In the genomic region with DNA sequence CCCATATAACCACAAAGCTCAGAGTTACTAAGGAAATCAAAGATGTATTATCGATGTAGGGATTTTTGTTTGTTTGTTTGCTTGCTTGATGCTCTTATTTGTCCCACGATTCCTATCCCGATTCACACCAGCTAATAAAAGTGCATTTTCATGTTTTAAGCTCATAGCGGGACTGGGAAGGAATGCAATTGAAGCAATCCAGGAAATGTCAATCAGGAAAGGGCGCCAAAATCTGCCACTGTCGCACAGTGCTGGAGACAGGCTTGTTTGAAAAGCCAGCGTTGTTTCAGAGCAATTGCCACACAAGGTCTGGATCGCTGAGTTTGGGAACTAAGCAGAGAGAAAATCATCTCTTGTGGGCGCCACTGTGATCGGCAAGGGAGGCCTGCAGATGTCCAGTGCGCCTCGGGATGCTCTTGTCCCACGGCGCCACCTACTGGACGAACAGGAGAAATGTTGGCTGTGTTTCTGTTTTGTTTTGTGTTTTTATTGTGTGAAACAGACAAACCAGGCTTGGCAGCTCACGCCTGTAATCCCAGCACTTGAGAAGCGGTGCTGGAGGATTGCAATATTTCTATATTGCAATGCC, we compare ENCODE assay signal across 8 mouse cellular contexts. TPM values are rescaled to one million over a fixed set of nuclear protein-coding genes. Genes with fewer than 3 reads are reported as not detected.
DNase-seq lines count a peak whose midpoint lies in the region; ATAC-seq and TF ChIP-seq lines count a peak whose summit lies in the region.

No protein-coding gene starts in this region.

- WGBS in hindbrain, postnatal 0 days: 2% methylated on average over 17 of the region's 17 CpGs

- peak; percentile 73 for DNase-seq in R1 (ENCODE audit: low read depth, low spot score)
- peak; percentile 83 to 84 for DNase-seq in cerebellum, postnatal 14 days
- peak; percentile 76 for DNase-seq in gastrocnemius, adult 2 months
- peak; percentile 86 for DNase-seq in hindbrain, postnatal 0 days (ENCODE audit: low spot score)
- DNase-seq in left cerebral cortex, adult 8-10 months (ENCODE audit: low spot score in 2 of 2): peak; percentile 26 to 50
- DNase-seq in right cerebral cortex, adult 2 months (ENCODE audit: low spot score in 2 of 2): peak; percentile 72 to 73
- peak; percentile 70 to 75 for DNase-seq in urinary bladder, postnatal 36 days (ENCODE audit: low spot score in 2 of 2)

- H3K9ac ChIP-seq in hindbrain, postnatal 0 days (replicated peaks; ENCODE audit: low read length): peak overlapping the region; percentile 21

- H3K36me3 ChIP-seq in hindbrain, postnatal 0 days (ENCODE audit: insufficient read depth, low read length): no peaks in the 10 kb centered on the region

- no peaks in the 10 kb centered on the region for H3K27me3 ChIP-seq in hindbrain, postnatal 0 days (ENCODE audit: insufficient read depth, low read length)

- H3K4me2 ChIP-seq in hindbrain, postnatal 0 days (ENCODE audit: low read depth, low read length): peak overlapping the region; percentile 56

- no peak overlapping the region for H3K27ac ChIP-seq in gastrocnemius, adult 2 months
- peak overlapping the region; percentile 17 for H3K27ac ChIP-seq in hindbrain, postnatal 0 days

- TF ChIP-seq CTCF in gastrocnemius, adult 2 months (IDR thresholded peaks at IDR 0.05): peak; percentile 93
- TF ChIP-seq CTCF in hindbrain, postnatal 0 days (IDR thresholded peaks at IDR 0.05; ENCODE audit: low read depth): peak; percentile 94

- no peaks in the 10 kb centered on the region for H3K9me3 ChIP-seq in hindbrain, postnatal 0 days (ENCODE audit: low read length)

- intact Hi-C loops in gastrocnemius, adult 2 months (cut with DNase I): loop anchor here (1.0 to 5.0 kb wide), 3 partner anchors 46 to 299 kb away; no protein-coding TSS in a partner anchor

- ATAC-seq in hindbrain, postnatal 0 days: peak; percentile 74
- ATAC-seq in megakaryocyte, adult 5-6 weeks (ENCODE audit: poor library complexity, severe bottlenecking): peak; percentile 95

- peak overlapping the region; percentile 55 for H3K4me3 ChIP-seq in gastrocnemius, adult 2 months
- peak overlapping the region; percentile 15 for H3K4me3 ChIP-seq in hindbrain, postnatal 0 days (ENCODE audit: low read length)

- H3K4me1 ChIP-seq in hindbrain, postnatal 0 days (ENCODE audit: insufficient read depth, low read length): peaks cover 15% of the 10 kb centered on the region

RNA-seq across cellular contexts. Expression of a gene that starts 26.3 kb away (rescaled TPM):
- total RNA-seq in gastrocnemius, adult 2 months (2021): under 1 TPM; 0.50 to 0.89 TPM
- 22.6 and 40.6 TPM in 2 replicates for total RNA-seq in hindbrain, postnatal 0 days (2014; rRNA removed)
- polyA plus RNA-seq in hindbrain, postnatal 0 days (2015; fragmentation: Nextera tagmentation; extraction: Ambion mirVana): 34.6 and 41.3 TPM in 2 replicates
- total RNA-seq in left cerebral cortex, adult 8-10 months (2022): 100 to 1,000 TPM in 1 of 4 experiments, 10 to 100 TPM in 3; 91.0 to 102 (median 94.4) TPM
- total RNA-seq in megakaryocyte, adult 5-6 weeks (2015): 0.27 TPM in 1 of 2 replicates, not detected in the other
- not detected in 2 replicates for total RNA-seq in megakaryocyte, adult 5-6 weeks (2017)

Comparison
In these comparisons a context has a peak if more than half of its experiments do, and no peak if none do; other contexts are left out.
1. RNA of a gene that starts 26.3 kb away (total RNA-seq): 91.0 to 102 TPM in left cerebral cortex, adult 8-10 months and 22.6 to 40.6 TPM in hindbrain, postnatal 0 days; 0.50 to 0.89 TPM in gastrocnemius, adult 2 months and 0.27 TPM in megakaryocyte, adult 5-6 weeks; every median in the first group is over 10 times any median in the second.
2. Peak in every context shown above with its lines, with median percentiles within 50 percentile points of each other: DNase-seq.